Mouse (Mus musculus) hindbrain, embryonic 11.5 days (tissue): ENCODE measurements at regions not wholly inside any gene's neighbourhood (a gene's known extent, or its start where the extent isn't known, plus 50 kb on each side); places are given as distances from the start of the nearest gene placed in this dataset.

Experiments
- ATAC-seq: fragments of 200-750 bp; cut with Nextera tagmentation; 2 replicates; pipeline ENCODE4 v1.8.0; 2017; ENCODE audit warnings: mild to moderate bottlenecking, moderate TSS enrichment, moderate library complexity; ENCODE audit not compliant: low FRiP score
- DNase-seq: peaks from one replicate; pipeline ENCODE4 v3.0.0-alpha.2; 2015; ENCODE audit warnings: low spot score
- H3K27ac ChIP-seq: fragments of 300-500 bp; sonication (generic); 2 replicates; pipeline ENCODE4 v1.5.1; 2014; ENCODE audit warnings: mild to moderate bottlenecking, low read depth, low read length
- H3K27me3 ChIP-seq: fragments of 300-500 bp; sonication (generic); 2 replicates; pipeline ENCODE4 v1.6.1; 2014; ENCODE audit warnings: mild to moderate bottlenecking, low read length, moderate library complexity, mixed read lengths; ENCODE audit not compliant: control insufficient read depth, insufficient read depth
- H3K36me3 ChIP-seq: fragments of 300-500 bp; sonication (generic); 2 replicates; pipeline ENCODE4 v1.6.1; 2014; ENCODE audit warnings: mild to moderate bottlenecking, low read length, moderate library complexity, mixed read lengths; ENCODE audit not compliant: control insufficient read depth, insufficient read depth
- H3K4me1 ChIP-seq: fragments of 300-500 bp; sonication (generic); replicated peaks from 2 replicates; pipeline ENCODE4 v1.6.1; 2014; ENCODE audit warnings: low read length, mixed read lengths; ENCODE audit not compliant: control insufficient read depth, insufficient read depth
- H3K4me2 ChIP-seq: fragments of 300-500 bp; sonication (generic); replicated peaks from 2 replicates; pipeline ENCODE4 v1.6.1; 2014; ENCODE audit warnings: mild to moderate bottlenecking, low read depth, low read length
- H3K4me3 ChIP-seq: fragments of 300-500 bp; sonication (generic); 2 replicates; pipeline ENCODE4 v1.5.1; 2014; ENCODE audit warnings: low read depth, low read length
- H3K9ac ChIP-seq: fragments of 300-500 bp; sonication (generic); 2 replicates; pipeline ENCODE4 v1.6.1; 2014; ENCODE audit warnings: low read depth, low read length
- H3K9me3 ChIP-seq: fragments of 300-500 bp; sonication (generic); 2 replicates; pipeline ENCODE4 v1.6.1; 2016; ENCODE audit warnings: low read length; ENCODE audit not compliant: control insufficient read depth
- WGBS: fragments of 180-500 bp; shearing (Covaris S2); extraction: QIAGEN DNeasy Blood & Tissue Kit; methylation state at CpG from one replicate; pipeline ENCODE4 v1.1.7; 2014; 5-methylcytosine and 5-hydroxymethylcytosine counted together

DNA sequence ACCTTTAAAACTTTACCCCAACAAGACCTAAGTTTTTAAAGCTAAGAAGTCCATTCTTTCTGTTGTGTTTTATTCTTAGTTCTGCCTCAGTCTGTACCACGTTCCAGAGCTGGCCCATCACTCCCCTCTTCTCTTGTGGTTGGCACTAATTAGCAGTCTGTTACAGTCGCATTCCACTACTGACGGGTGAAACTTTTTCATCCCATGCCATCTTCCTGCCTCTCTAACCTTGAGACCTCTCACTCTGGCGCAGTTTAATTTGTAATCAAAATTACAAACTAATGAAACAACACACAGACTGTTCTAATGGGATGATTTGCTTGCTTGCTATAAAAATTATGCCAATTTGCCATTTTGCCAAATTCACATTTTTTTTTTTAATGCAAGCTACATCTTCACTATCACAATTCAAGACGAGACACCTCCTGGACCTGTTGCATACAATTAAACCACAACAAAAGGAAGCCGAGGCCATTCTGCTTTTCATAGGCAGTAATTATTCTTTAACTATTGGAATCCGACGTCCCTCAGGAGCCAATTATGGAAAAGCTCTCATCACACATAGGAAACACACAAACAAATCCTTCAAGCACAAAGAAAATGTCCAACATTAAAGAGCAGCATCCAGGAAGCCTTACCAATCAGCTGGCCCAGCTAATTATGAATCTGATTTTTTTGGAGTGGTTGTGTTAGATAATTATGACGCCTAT, 138.1 kb upstream of the Irx5 start:
- Histone ChIP-seq H3K9ac (no peak overlapping the region), H3K9me3 (no peaks in the 10 kb centered on the region), H3K4me1 (no peaks in the 10 kb centered on the region), H3K4me2 (no peak overlapping the region), H3K27ac (no peak overlapping the region), H3K36me3 (no peaks in the 10 kb centered on the region), H3K27me3 (no peaks in the 10 kb centered on the region), H3K4me3 (no peak overlapping the region)
- no peak for ATAC-seq
- no peak for DNase-seq
- 81% methylated on average over 9 of the region's 9 CpGs for WGBS

DNA sequence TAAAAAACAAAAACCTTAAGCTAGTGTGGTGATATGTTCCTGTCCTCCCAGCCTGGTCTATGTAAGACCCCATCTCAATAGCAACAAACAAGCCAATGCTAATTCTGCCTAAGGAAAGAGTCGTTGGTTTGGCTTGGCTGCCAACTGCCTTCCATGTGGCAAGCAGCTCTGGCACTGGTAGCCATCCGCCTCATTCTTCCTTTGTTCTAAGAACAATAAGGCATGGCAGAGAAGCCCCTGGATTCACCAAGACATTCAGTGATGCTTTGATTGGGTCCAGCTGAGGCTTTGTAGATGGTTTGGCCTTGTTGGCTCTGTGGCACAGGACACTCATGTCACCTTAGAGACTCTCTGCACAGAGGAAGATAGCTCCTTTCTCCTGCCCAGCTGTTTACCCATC, 139.9 kb upstream of the Irx5 start:
- no peaks in the 10 kb centered on the region for H3K27me3 ChIP-seq
- 84% methylated on average over 2 of the region's 2 CpGs for WGBS
- no peak overlapping the region for H3K27ac ChIP-seq
- H3K4me3 ChIP-seq: no peak overlapping the region
- no peak for DNase-seq
- no peak overlapping the region for H3K9ac ChIP-seq
- no peaks in the 10 kb centered on the region for H3K4me1 ChIP-seq
- no peaks in the 10 kb centered on the region for H3K9me3 ChIP-seq
- no peaks in the 10 kb centered on the region for H3K36me3 ChIP-seq
- no peak for ATAC-seq
- no peak overlapping the region for H3K4me2 ChIP-seq

DNA sequence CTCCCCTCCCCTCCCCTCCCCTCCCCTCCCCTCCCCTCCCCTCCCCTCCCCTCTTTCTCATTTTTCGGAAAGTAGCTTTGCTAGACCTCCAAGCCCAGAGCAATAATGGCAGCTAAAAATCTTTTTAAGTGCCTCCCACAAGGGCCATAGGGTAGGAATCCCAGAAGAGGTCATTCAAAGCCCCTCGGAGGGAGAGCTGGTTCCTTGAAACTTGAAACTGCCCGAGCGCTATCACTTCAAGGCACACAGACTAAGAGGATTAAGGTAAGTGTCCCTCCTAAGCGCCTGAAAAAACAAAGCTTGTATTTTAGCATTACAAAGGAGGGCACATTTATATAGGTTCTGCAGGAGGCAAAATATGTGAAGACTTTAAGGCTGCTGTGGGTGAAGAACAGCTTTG, 141.2 kb upstream of the Irx5 start:
- no peak for DNase-seq
- no peaks in the 10 kb centered on the region for H3K27me3 ChIP-seq
- no peak for ATAC-seq
- H3K9ac ChIP-seq: no peak overlapping the region
- H3K27ac ChIP-seq: no peak overlapping the region
- H3K4me2 ChIP-seq: no peak overlapping the region
- no peaks in the 10 kb centered on the region for H3K9me3 ChIP-seq
- H3K4me1 ChIP-seq: no peaks in the 10 kb centered on the region
- H3K4me3 ChIP-seq: no peak overlapping the region
- 9% methylated on average over 4 of the region's 5 CpGs for WGBS
- H3K36me3 ChIP-seq: no peaks in the 10 kb centered on the region

DNA sequence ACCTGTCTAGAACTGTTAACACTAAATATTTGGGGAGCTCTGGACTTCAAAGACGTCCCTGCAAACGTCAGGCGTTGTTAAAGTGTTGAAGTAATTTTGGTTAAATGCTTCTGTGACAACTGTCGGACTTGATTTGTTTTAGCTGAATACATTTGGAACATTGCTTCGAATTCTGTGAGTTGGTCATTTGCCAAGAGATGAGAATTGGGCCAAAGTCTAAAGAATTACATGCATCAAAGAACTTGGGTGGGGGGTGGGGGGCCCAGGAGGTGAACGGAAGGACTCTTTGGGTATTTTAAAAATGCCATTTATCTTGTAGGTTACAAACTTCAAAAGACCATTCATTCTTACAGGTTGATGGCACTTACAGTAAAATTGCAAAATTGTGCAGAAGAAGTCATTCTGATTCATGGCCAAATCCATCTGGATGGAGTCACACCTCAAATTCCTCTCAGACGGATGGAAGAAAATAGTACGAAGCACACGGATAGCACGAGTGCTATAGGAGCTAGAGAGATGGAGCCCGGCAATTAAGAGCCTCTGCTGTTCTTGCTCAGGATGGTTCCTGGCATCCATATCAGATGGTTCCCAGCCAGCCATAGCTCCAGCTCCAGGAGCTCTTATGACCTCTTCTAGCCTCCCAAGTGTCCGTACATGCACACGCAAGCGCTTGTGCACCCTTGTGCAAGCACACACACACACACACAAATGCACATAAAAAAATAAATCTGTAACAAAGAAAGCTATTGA, 144.5 kb upstream of the Irx5 start:
- WGBS: 89% methylated on average over 14 of the region's 14 CpGs
- no peak for DNase-seq
- Histone ChIP-seq H3K9ac (no peak overlapping the region), H3K9me3 (no peaks in the 10 kb centered on the region), H3K4me3 (no peak overlapping the region), H3K4me1 (no peaks in the 10 kb centered on the region), H3K27ac (no peak overlapping the region), H3K27me3 (no peaks in the 10 kb centered on the region), H3K36me3 (no peaks in the 10 kb centered on the region), H3K4me2 (no peak overlapping the region)
- no peak for ATAC-seq

DNA sequence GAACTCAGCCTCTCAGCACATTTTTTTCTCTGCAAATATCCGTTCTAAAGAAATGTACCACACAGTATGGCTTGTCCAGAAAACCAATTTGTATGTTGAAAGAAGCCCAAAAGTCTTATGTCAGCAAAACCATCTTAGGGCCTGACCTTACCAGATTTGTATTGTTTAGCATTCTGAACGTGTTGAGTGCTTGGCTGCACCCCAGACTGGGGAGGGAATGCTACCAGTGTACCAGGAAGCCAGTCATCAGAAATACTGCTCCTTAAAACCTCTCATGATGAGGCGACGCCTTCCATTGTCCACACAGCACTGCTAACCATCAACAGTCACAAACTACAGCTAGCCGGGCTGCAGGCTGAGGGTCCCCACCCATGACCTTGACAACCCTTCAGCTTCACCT, 148.3 kb upstream of the Irx5 start:
- Histone ChIP-seq H3K27me3 (no peaks in the 10 kb centered on the region), H3K4me3 (no peak overlapping the region), H3K9me3 (no peaks in the 10 kb centered on the region), H3K4me2 (no peak overlapping the region), H3K9ac (no peak overlapping the region), H3K27ac (no peak overlapping the region), H3K4me1 (no peaks in the 10 kb centered on the region), H3K36me3 (no peaks in the 10 kb centered on the region)
- WGBS: 73% methylated on average over 5 of the region's 5 CpGs
- ATAC-seq (no peak), DNase-seq (no peak)

DNA sequence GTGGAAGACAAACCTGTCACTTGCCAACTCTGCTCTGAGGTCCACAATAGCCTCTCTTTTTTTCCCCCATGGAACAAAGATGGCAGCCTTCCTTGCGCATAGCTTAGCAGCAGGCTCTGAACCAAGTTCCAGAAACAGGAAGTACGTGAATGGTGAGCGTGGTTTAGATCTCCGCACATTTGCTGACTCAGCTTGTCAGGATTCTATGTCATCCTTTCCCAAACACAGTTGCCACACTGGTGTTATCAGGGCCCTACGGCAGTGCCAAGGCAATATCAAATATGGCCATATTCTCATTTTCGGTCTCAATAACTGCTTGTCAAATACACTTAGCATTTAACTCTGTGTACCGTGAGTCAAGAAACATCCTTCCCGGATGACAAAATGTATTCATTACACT, 161.8 kb upstream of the Irx5 start:
- WGBS: 97% methylated on average over 8 of the region's 8 CpGs
- Histone ChIP-seq H3K4me1 (no peaks in the 10 kb centered on the region), H3K27ac (no peak overlapping the region), H3K4me3 (no peak overlapping the region), H3K36me3 (no peaks in the 10 kb centered on the region), H3K9me3 (no peaks in the 10 kb centered on the region), H3K27me3 (no peaks in the 10 kb centered on the region), H3K9ac (no peak overlapping the region), H3K4me2 (no peak overlapping the region)
- no peak for ATAC-seq
- no peak for DNase-seq

DNA sequence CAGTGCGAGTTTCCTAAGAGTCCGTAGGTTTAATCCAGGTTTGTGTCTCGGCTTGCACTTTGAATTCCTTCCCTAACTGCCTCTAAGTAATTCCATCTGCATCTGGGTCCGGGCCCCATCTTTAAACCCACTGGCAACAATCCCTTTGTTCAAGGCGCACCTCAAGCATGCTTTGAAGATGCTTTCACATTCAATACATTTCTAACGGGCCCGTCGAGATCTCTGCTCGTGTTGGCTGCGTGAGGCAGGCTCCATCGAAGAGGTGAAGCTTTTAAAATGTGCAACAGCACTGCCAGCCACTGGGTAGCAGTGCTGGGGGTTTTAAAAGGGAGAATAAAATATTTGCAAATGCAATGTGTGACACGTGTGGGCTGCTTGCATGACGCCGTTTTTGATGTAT, 163.4 kb upstream of the Irx5 start:
- H3K4me3 ChIP-seq: no peak overlapping the region
- H3K4me2 ChIP-seq: no peak overlapping the region
- H3K9ac ChIP-seq: no peak overlapping the region
- DNase-seq: no peak
- WGBS: 72% methylated on average over 14 of the region's 14 CpGs
- no peak for ATAC-seq
- H3K36me3 ChIP-seq: no peaks in the 10 kb centered on the region
- H3K27ac ChIP-seq: no peak overlapping the region
- H3K9me3 ChIP-seq: no peaks in the 10 kb centered on the region
- no peaks in the 10 kb centered on the region for H3K4me1 ChIP-seq
- no peaks in the 10 kb centered on the region for H3K27me3 ChIP-seq

DNA sequence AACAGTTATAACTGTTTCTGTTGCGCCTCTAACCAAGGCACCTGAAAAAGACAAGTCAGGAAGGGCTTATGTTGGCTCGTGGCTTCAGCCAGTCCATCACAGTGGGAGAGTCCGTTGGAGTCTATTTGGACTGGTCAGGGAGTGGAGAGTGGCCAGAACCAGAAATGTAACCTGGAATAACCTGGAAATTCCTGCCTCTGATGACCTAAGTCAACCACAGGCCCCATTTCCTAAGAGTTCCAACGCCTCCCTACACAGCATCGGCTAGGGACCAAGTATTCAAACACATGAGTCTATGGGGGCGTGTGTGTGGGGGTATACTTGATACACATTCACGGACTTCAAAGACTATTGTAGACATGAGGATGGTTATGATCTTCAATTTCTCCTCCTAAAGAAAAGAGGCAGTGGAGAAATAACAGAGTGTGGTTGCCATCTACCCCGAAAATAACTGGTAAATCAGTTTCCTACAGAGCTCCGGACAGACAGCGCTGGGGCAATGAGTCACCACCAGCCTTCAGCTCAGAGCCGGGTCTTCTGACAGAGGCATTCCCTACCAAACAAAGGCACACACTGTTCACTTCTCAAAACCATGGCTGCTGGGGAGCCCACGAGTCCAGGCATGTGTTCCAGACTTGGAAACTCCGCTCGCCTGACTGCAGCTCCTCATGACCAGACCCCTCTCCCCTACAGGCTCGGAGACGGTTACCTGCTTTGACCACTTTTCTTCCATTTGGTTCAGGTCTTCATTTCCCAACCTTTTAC, 167.0 kb upstream of the Irx5 start:
- WGBS: 94% methylated on average over 16 of the region's 16 CpGs

More for the DNA sequence above, 167.0 kb upstream of the Irx5 start:
- ATAC-seq: no peak
- H3K27me3 ChIP-seq: no peaks in the 10 kb centered on the region
- no peak overlapping the region for H3K9ac ChIP-seq
- no peak overlapping the region for H3K27ac ChIP-seq
- H3K9me3 ChIP-seq: 0 out of 2 replicates have a peak, but pooled peaks cover 3% of the 10 kb centered on the region
- no peak for DNase-seq
- no peak overlapping the region for H3K4me3 ChIP-seq
- no peaks in the 10 kb centered on the region for H3K4me1 ChIP-seq
- H3K4me2 ChIP-seq: no peak overlapping the region
- H3K36me3 ChIP-seq: no peaks in the 10 kb centered on the region
